Mouse (Mus musculus): ENCODE measurements around the gene Cpz.

- no peak for TF ChIP-seq CTCF (IDR thresholded peaks at IDR 0.05; ENCODE audit: low read depth, low read length)
- TF ChIP-seq GATA2 (IDR thresholded peaks at IDR 0.05; ENCODE audit: borderline replicate concordance, low read depth, low read length) = no peak
- no peak for TF ChIP-seq POLR2AphosphoS5 (IDR thresholded peaks at IDR 0.05; ENCODE audit: insufficient replicate concordance, low read depth, low read length)
Observed at GRCm38 (mm10) chr5:35462081-35462480, 63.4 kb downstream of the Cpz start.

All from G1E (cell line).